In genomic region chr12:117820138-117820858, GRCm38 (mm10) we compare ENCODE assay signal across 9 mouse cellular contexts. TPM values are rescaled to one million over a fixed set of nuclear protein-coding genes. Genes with fewer than 3 reads are reported as not detected.
A peak's percentile ranks its signal among the peaks of the same experiment; 100 is the strongest.
DNase-seq lines count a peak whose midpoint lies in the region; ATAC-seq and TF ChIP-seq lines count a peak whose summit lies in the region.
"Had no signal": no experiment of that assay in that cellular context is flagged by ENCODE, and none has a peak within 500 bp of the region (broad histone marks: within the 10 kb centered on the region; RNA-seq: fewer than 3 reads in every experiment).

No protein-coding gene starts in this region.

- H3K36me3 ChIP-seq in midbrain, embryonic 11.5 days (ENCODE audit: control insufficient read depth, insufficient read depth, low read length), result no peaks in the 10 kb centered on the region
- H3K36me3 ChIP-seq in midbrain, embryonic 10.5 days, result no peaks in the 10 kb centered on the region

- WGBS in cerebellum, adult 2 months, result 56% methylated on average over 4 of the region's 4 CpGs
- 53% methylated on average over 4 of the region's 4 CpGs for WGBS in midbrain, embryonic 11.5 days
- WGBS in midbrain, embryonic 10.5 days, result 58% methylated on average over 4 of the region's 4 CpGs

- ATAC-seq in midbrain, embryonic 11.5 days (ENCODE audit: low FRiP score), result peak; percentile 71

- no peaks in the 10 kb centered on the region for H3K9me3 ChIP-seq in midbrain, embryonic 11.5 days (ENCODE audit: control insufficient read depth, low read length)
- no peaks in the 10 kb centered on the region for H3K9me3 ChIP-seq in midbrain, embryonic 10.5 days (replicated peaks)

- TF ChIP-seq CTCF in cerebellum, adult 2 months (IDR thresholded peaks at IDR 0.05; ENCODE audit: borderline replicate concordance, insufficient read depth, low read depth, low read length), result peak; percentile 20; the same call in 1 of the 2 replicates

- H3K4me3 ChIP-seq in cerebellum, adult 2 months (replicated peaks; ENCODE audit: insufficient read depth, low read depth, low read length), result no peak overlapping the region
- no peak overlapping the region for H3K4me3 ChIP-seq in midbrain, embryonic 11.5 days (ENCODE audit: low read depth, low read length)
- no peak overlapping the region for H3K4me3 ChIP-seq in midbrain, embryonic 10.5 days
- H3K4me3 ChIP-seq: myocyte had no signal

- no peak overlapping the region for H3K27ac ChIP-seq in cerebellum, adult 2 months (ENCODE audit: insufficient read depth, low read length)
- no peak overlapping the region for H3K27ac ChIP-seq in midbrain, embryonic 11.5 days (ENCODE audit: low read depth, low read length)
- no peak overlapping the region for H3K27ac ChIP-seq in midbrain, embryonic 10.5 days (replicated peaks)

- no peak overlapping the region for H3K4me2 ChIP-seq in midbrain, embryonic 11.5 days

- H3K9ac ChIP-seq in midbrain, embryonic 11.5 days (ENCODE audit: low read length), result no peak overlapping the region

- TF ChIP-seq POLR2A in cerebellum, adult 2 months (IDR thresholded peaks at IDR 0.05; ENCODE audit: borderline replicate concordance, insufficient read depth, low read length), result no peak

- no peaks in the 10 kb centered on the region for H3K27me3 ChIP-seq in cerebellum, adult 2 months (ENCODE audit: control insufficient read depth, insufficient read depth, low read length)
- H3K27me3 ChIP-seq in midbrain, embryonic 11.5 days (ENCODE audit: control insufficient read depth, insufficient read depth, low read length), result no peaks in the 10 kb centered on the region; the same call in 1 of the 2 replicates
- H3K27me3 ChIP-seq in midbrain, embryonic 10.5 days (ENCODE audit: low read depth, poor library complexity, severe bottlenecking), result no peaks in the 10 kb centered on the region; the same call in 1 of the 2 replicates

- no peaks in the 10 kb centered on the region for H3K4me1 ChIP-seq in cerebellum, adult 2 months (ENCODE audit: control insufficient read depth, insufficient read depth, low read length)
- H3K4me1 ChIP-seq in midbrain, embryonic 11.5 days (ENCODE audit: control insufficient read depth, insufficient read depth, low read length), result no peaks in the 10 kb centered on the region
- no peaks in the 10 kb centered on the region for H3K4me1 ChIP-seq in midbrain, embryonic 10.5 days

- peak in 1 of 2 experiments; percentile 10 for DNase-seq in cerebellum, adult 2 months
- no peak for DNase-seq in cerebellum, adult 9-11 months
- DNase-seq in midbrain, embryonic 11.5 days (ENCODE audit: low spot score, missing footprints), result peak; percentile 90
- no peak for DNase-seq in midbrain, embryonic 10.5 days (ENCODE audit: low spot score)
- peak; percentile 67 for DNase-seq in induced T-regulatory cell, adult 2 months (ENCODE audit: low read depth)
- peak; percentile 28 for DNase-seq in retina, adult 2 months (ENCODE audit: low read depth, low spot score)
- no peak for DNase-seq in gastrocnemius, postnatal 25 days
- no peak for DNase-seq in layer of hippocampus, adult 9-11 months

RNA-seq across cellular contexts. Expression of gene Cdca7l, which starts 16.2 kb away (rescaled TPM):
- polyA plus RNA-seq in cerebellum, adult 2 months (2012; rRNA removed), result 1.0 and 1.1 TPM in 2 replicates
- polyA plus RNA-seq in midbrain, embryonic 11.5 days (2014; fragmentation: Nextera tagmentation; extraction: Ambion mirVana), result 41.2 and 45.2 TPM in 2 replicates
- polyA plus RNA-seq in midbrain, embryonic 10.5 days (2016; fragmentation: Nextera tagmentation; extraction: Ambion mirVana), result 46.2 and 55.8 TPM in 2 replicates
- under 1 TPM in 1 of 2 experiments, not detected in 1; 0.56 TPM for total RNA-seq in gastrocnemius, postnatal 25 days (2021)

Comparison
In these comparisons a context has a peak if more than half of its experiments do, and no peak if none do; other contexts are left out.
1. DNase-seq: peak in midbrain, embryonic 11.5 days (single experiment), induced T-regulatory cell, adult 2 months (single experiment) and retina, adult 2 months (single experiment); none in cerebellum, adult 9-11 months (single experiment), midbrain, embryonic 10.5 days (single experiment), gastrocnemius, postnatal 25 days (single experiment) and layer of hippocampus, adult 9-11 months (single experiment).
2. RNA of gene Cdca7l, which starts 16.2 kb away (polyA plus RNA-seq): 46.2 to 55.8 TPM in midbrain, embryonic 10.5 days and 41.2 to 45.2 TPM in midbrain, embryonic 11.5 days; 1.0 to 1.1 TPM in cerebellum, adult 2 months; every median in the first group is over 10 times any median in the second.